Mouse (Mus musculus) embryonic fibroblast, embryonic 13.5 days (primary cell): Measurements from ENCODE around the gene Prss53.

Source experiments
- CTCF ChIP-seq: IDR thresholded peaks from 2 replicates; pipeline ENCODE4 v1.5.1; 2011; ENCODE audit warnings: mild to moderate bottlenecking, control low read depth, low read length, moderate library complexity, borderline replicate concordance; ENCODE audit not compliant: insufficient read depth
- POLR2A ChIP-seq: IDR thresholded peaks from 2 replicates; pipeline ENCODE4 v1.6.1; 2011; ENCODE audit warnings: low read depth, mild to moderate bottlenecking, control low read depth, low read length, moderate library complexity

GRCm38 (mm10) chr7:127935028-127935722 lies 44.4 kb upstream of the Prss53 start:
- TF ChIP-seq POLR2A (peak; percentile 76), CTCF (peak; percentile 67)
